Mouse (Mus musculus) heart, embryonic 13.5 days (tissue): Measurements from ENCODE around the gene Polr3c. TPM values are rescaled to one million over a fixed set of nuclear protein-coding genes. Genes with fewer than 3 reads are reported as not detected.

Experiments
- polyA plus RNA-seq: library from polyadenylated mRNA; unstranded; fragments of >200 nt; fragmentation: Nextera tagmentation; extraction: Ambion mirVana; gene quantifications from 2 replicates; pipeline ENCODE4 v1.2.1, GENCODE M21; 2015

Polr3c gene
- polyA plus RNA-seq, 1 experiment from 2014 or later = 25.2 TPM

Other genes with a start within 250 kb of the Polr3c start
- 7.4 and 7.5 TPM in 2 replicates for gene Hfe2, start 202.5 kb downstream of the Polr3c start, polyA plus RNA-seq
- gene Txnip, start 169.7 kb downstream of the Polr3c start, polyA plus RNA-seq = 156 and 165 TPM in 2 replicates
- gene Gm16253, start 150.6 kb downstream of the Polr3c start, polyA plus RNA-seq = 1.6 and 1.7 TPM in 2 replicates
- 33.5 and 36.1 TPM in 2 replicates for gene Polr3gl, start 133.4 kb downstream of the Polr3c start, polyA plus RNA-seq
- 6.5 and 8.1 TPM in 2 replicates for gene Ankrd34a, start 131.0 kb downstream of the Polr3c start, polyA plus RNA-seq
- 4.6 and 5.2 TPM in 2 replicates for gene Lix1l, start 126.5 kb downstream of the Polr3c start, polyA plus RNA-seq
- gene Rbm8a, start 97.7 kb downstream of the Polr3c start, polyA plus RNA-seq = 80.7 and 84.5 TPM in 2 replicates
- 35.8 and 37.3 TPM in 2 replicates for gene Pex11b, start 92.3 kb downstream of the Polr3c start, polyA plus RNA-seq
- 0.05 and 0.14 TPM in 2 replicates for gene Gm42957, start 92.2 kb downstream of the Polr3c start, polyA plus RNA-seq
- 0.82 and 1.1 TPM in 2 replicates for gene Itga10, start 82.0 kb downstream of the Polr3c start, polyA plus RNA-seq
- gene Ankrd35, start 57.5 kb downstream of the Polr3c start, polyA plus RNA-seq = 0.09 and 0.33 TPM in 2 replicates
- 36.0 and 37.7 TPM in 2 replicates for gene Pias3, start 31.2 kb downstream of the Polr3c start, polyA plus RNA-seq
- 7.1 and 7.2 TPM in 2 replicates for gene Nudt17, start 19.1 kb downstream of the Polr3c start, polyA plus RNA-seq
- gene Rnf115, start within 50 bp of the Polr3c start, polyA plus RNA-seq = 36.9 and 44.8 TPM in 2 replicates
- gene Pdzk1, start 101.7 kb upstream of the Polr3c start, polyA plus RNA-seq = 0.08 and 0.38 TPM in 2 replicates
- gene Cd160, start 101.7 kb upstream of the Polr3c start, polyA plus RNA-seq = 0.36 TPM in 1 of 2 replicates, not detected in the other
- gene Gja5, start 177.1 kb upstream of the Polr3c start, polyA plus RNA-seq = 113 and 126 TPM in 2 replicates
- gene Gpr89, start 177.7 kb upstream of the Polr3c start, polyA plus RNA-seq = 24.2 and 26.6 TPM in 2 replicates
- gene Gja8, start 198.4 kb upstream of the Polr3c start, polyA plus RNA-seq = not detected in 2 replicates